Mouse (Mus musculus): ENCODE results near the gene Zfp804a. TPM values are rescaled to one million over a fixed set of nuclear protein-coding genes. Genes with fewer than 3 reads are reported as not detected.

The Zfp804a gene
- polyA plus RNA-seq (2016; fragmentation: Nextera tagmentation; extraction: Ambion mirVana), result 0.64 and 0.99 TPM in 2 replicates

- Histone ChIP-seq H3K4me1 (replicated peaks) (peaks cover 8% of the 10 kb centered on the region), H3K4me2 (peak within 1 kb of the TSS; percentile 100), H3K9ac (peak within 1 kb of the TSS; percentile 71), H3K9me3 (replicated peaks) (no peaks in the 10 kb centered on the region), H3K4me3 (peak within 1 kb of the TSS; percentile 88), H3K27me3 (replicated peaks) (peaks cover 20% of the 10 kb centered on the region; the same call in 1 of the 2 replicates), H3K36me3 (no peaks in the 10 kb centered on the region), H3K27ac (ENCODE audit: poor library complexity, severe bottlenecking) (no peak within 1 kb of the TSS)
- ATAC-seq (ENCODE audit: insufficient number of reproducible peaks, low FRiP score), result peak; percentile 59; the same call in 1 of the 2 replicates
- under 1% methylated on average over 77 of the region's 82 CpGs for WGBS
Observed at GRCm38 (mm10) chr2:82053185-82053891, at the start of gene Zfp804a. Gene Zfp804a (plus strand): TSS chr2:82053222.

GRCm38 (mm10) chr2:82051635-82052034 is 1.4 kb upstream of the Zfp804a start:
- Histone ChIP-seq H3K4me3 (no peak overlapping the region), H3K9ac (no peak overlapping the region), H3K4me1 (replicated peaks) (peaks cover 8% of the 10 kb centered on the region), H3K4me2 (no peak overlapping the region), H3K27ac (ENCODE audit: poor library complexity, severe bottlenecking) (no peak overlapping the region), H3K36me3 (no peaks in the 10 kb centered on the region), H3K27me3 (replicated peaks) (peaks cover 20% of the 10 kb centered on the region; the same call in 1 of the 2 replicates), H3K9me3 (replicated peaks) (no peaks in the 10 kb centered on the region)
- ATAC-seq (ENCODE audit: insufficient number of reproducible peaks, low FRiP score), result no peak
- WGBS, result 72% methylated on average over 4 of the region's 4 CpGs

DNA sequence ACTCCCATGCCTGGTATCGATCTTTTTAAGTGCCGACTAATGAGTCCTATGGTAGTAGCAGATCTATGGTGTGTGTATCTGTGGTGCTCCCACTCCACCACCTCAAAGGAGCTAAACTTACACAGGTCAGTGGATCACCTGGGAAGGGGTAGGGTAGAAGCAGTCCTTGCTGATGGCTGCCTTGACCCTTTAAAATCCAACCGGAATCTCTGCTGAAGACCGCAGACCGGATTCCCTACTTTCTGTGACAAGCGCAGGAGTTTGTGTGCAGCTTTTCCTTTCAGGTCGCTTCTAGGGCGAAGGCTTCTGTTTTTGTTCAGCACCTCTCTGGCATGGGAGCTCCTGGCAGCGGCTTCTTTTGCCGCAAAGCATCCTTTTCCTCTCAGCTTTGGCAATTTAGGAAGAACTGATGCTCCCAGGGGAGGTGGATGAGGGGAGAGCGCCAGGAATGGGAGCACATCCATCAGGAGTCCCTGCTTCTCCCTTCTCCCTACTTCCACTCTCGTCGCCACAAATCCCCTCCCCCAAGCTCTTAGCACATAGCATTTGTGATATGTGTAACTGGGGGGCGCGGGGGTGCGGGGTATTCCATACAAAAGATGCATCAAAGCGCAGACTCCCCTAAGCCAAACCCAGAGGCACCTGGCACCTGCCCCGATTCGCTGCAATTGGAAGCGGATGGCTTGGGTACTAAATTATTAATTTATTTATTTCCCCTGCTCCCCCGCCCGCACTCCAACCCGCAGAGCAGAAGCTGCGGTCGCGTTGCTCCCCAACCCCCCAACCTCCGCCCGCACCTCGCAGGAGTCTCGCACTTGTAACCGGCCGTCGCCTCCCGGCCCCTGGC is 461 bp upstream of the Zfp804a start:
- H3K27ac ChIP-seq (ENCODE audit: poor library complexity, severe bottlenecking), result no peak overlapping the region
- 4% methylated on average over 34 of the region's 34 CpGs for WGBS
- H3K4me3 ChIP-seq, result peak overlapping the region; percentile 88

DNA sequence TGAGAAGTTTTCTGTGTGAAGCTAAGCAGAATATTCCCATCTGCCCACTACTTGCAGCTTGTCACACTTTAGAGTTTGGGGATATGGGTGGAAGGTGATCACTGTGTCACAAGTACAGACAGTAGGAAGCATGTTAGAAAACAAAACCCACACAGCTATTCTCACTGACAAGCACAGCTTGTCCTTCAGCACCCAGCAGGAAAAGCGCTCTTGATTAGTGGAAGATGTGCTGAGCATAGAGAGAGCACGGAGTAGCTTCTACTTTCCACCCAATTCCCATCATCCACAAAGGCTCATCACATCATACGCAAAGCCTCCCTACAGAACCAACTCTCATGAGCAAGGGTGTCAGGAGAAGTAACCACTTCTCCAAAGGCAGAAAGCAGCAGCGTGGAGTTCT is 1.4 kb downstream of the Zfp804a start:
- H3K4me3 ChIP-seq, result peak overlapping the region; percentile 88
- ATAC-seq (ENCODE audit: insufficient number of reproducible peaks, low FRiP score), result no peak

More for the DNA sequence above, 461 bp upstream of the Zfp804a start:
- Histone ChIP-seq H3K27me3 (replicated peaks) (peaks cover 20% of the 10 kb centered on the region; the same call in 1 of the 2 replicates), H3K4me1 (replicated peaks) (peaks cover 8% of the 10 kb centered on the region), H3K9me3 (replicated peaks) (no peaks in the 10 kb centered on the region), H3K9ac (peak overlapping the region; percentile 71), H3K4me2 (peak overlapping the region; percentile 100), H3K36me3 (no peaks in the 10 kb centered on the region)
- peak; percentile 11; the same call in 1 of the 2 replicates for ATAC-seq (ENCODE audit: insufficient number of reproducible peaks, low FRiP score)

DNA sequence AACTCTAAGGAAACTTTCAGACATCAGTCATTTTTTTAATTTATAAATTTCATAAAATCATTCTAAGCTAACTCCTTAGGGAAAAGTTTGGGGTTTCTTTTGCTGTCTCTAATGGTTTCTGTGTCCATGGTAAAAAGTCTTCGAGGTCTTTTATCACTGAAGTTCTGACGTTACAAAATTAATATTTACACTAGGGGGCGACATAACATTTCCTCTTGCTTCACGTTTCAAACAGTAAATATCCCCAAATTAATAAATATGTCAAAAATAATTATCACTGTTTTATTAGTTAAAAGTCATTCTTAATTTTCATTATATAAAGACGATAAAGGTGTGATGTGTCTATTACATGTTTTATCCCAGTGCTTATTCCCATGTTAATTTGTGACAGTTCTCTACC is 11.6 kb downstream of the Zfp804a start:
- Histone ChIP-seq H3K4me2 (no peak overlapping the region), H3K27ac (ENCODE audit: poor library complexity, severe bottlenecking) (no peak overlapping the region)
- no peak for ATAC-seq (ENCODE audit: insufficient number of reproducible peaks, low FRiP score)

More for the DNA sequence above, 1.4 kb downstream of the Zfp804a start:
- peaks cover 20% of the 10 kb centered on the region; the same call in 1 of the 2 replicates for H3K27me3 ChIP-seq (replicated peaks)
- no peak overlapping the region for H3K9ac ChIP-seq
- no peak overlapping the region for H3K27ac ChIP-seq (ENCODE audit: poor library complexity, severe bottlenecking)
- peak overlapping the region; percentile 100 for H3K4me2 ChIP-seq
- H3K9me3 ChIP-seq (replicated peaks), result no peaks in the 10 kb centered on the region
- no peaks in the 10 kb centered on the region for H3K36me3 ChIP-seq
- H3K4me1 ChIP-seq (replicated peaks), result peaks cover 8% of the 10 kb centered on the region
- 44% methylated on average over 4 of the region's 4 CpGs for WGBS

DNA sequence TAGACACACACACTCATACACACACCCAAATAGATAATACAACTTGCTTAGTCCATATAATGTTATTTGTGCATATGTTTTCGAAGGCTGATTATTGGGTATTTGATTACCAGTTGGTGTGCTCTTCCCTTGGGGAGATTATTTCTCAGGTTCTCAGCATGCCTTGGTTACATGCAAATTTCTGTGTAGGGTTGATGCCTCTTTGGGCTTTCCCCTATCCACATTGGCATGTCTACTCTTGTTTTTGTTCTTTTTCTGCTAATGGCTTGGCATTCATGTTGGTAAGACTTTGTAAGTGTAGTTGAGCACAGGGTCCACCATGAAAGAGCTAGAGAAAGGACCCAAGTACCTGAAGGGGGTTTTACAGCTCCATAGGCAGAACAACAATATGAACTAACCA is 14.9 kb downstream of the Zfp804a start:
- Histone ChIP-seq H3K4me1 (replicated peaks) (no peaks in the 10 kb centered on the region), H3K27me3 (replicated peaks) (no peaks in the 10 kb centered on the region), H3K36me3 (no peaks in the 10 kb centered on the region), H3K27ac (ENCODE audit: poor library complexity, severe bottlenecking) (no peak overlapping the region), H3K9me3 (replicated peaks) (no peaks in the 10 kb centered on the region), H3K4me2 (no peak overlapping the region), H3K9ac (no peak overlapping the region), H3K4me3 (no peak overlapping the region)
- no peak for ATAC-seq (ENCODE audit: insufficient number of reproducible peaks, low FRiP score)
- 80% methylated on average over 1 of the region's 1 CpGs for WGBS

More for the DNA sequence above, 11.6 kb downstream of the Zfp804a start:
- Histone ChIP-seq H3K4me3 (no peak overlapping the region), H3K9me3 (replicated peaks) (no peaks in the 10 kb centered on the region), H3K27me3 (replicated peaks) (no peaks in the 10 kb centered on the region), H3K36me3 (no peaks in the 10 kb centered on the region), H3K9ac (no peak overlapping the region), H3K4me1 (replicated peaks) (no peaks in the 10 kb centered on the region)
- 26% methylated on average over 5 of the region's 5 CpGs for WGBS

DNA sequence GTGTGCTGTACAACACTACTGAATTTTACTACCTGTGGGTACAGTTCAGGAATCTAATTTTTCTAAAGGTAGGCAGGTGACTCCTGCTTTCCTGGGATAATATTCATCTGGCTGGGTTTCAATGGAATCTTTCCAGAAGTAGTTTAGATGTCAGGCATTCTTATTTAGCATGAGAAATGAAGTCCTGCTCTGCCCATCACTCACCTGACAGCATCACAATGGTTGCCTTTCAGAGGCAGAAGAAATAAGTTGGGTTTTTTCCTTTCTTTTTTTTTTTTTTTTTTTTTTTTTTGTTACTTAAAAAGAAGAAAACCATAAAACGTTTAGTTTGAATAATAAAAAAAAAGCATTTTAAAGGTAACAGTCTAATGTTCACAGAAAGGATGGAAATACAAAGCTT is 16.1 kb downstream of the Zfp804a start:
- no peak overlapping the region for H3K27ac ChIP-seq (ENCODE audit: poor library complexity, severe bottlenecking)
- no peaks in the 10 kb centered on the region for H3K27me3 ChIP-seq (replicated peaks)
- H3K4me1 ChIP-seq (replicated peaks), result no peaks in the 10 kb centered on the region
- no peaks in the 10 kb centered on the region for H3K9me3 ChIP-seq (replicated peaks)
- no peak overlapping the region for H3K4me3 ChIP-seq
- ATAC-seq (ENCODE audit: insufficient number of reproducible peaks, low FRiP score), result no peak
- H3K4me2 ChIP-seq, result no peak overlapping the region
- no peak overlapping the region for H3K9ac ChIP-seq
- H3K36me3 ChIP-seq, result no peaks in the 10 kb centered on the region
- 48% methylated on average over 1 of the region's 1 CpGs for WGBS

DNA sequence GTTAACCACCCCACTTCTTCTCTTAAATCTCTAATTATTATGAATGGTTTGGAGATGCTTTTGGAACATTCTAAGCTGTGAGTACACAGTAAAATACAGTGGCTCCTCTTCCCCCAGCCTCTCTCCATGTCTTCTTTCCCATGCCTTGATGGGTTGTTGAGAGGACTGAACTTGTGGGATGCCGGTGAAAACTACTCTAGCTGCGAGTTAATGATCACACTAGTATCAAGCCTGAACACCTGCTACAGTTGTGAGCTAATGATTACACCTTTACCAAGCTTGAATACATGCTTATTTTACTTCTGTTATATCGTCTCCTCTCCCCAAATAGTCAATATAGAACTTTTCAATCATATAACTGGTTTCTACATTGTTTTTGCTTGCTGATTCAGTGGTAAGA is 23.9 kb downstream of the Zfp804a start:
- H3K36me3 ChIP-seq, result no peaks in the 10 kb centered on the region
- no peaks in the 10 kb centered on the region for H3K27me3 ChIP-seq (replicated peaks)
- H3K9ac ChIP-seq, result no peak overlapping the region
- H3K4me2 ChIP-seq, result no peak overlapping the region
- ATAC-seq (ENCODE audit: insufficient number of reproducible peaks, low FRiP score), result no peak
- H3K4me3 ChIP-seq, result no peak overlapping the region
- 79% methylated on average over 3 of the region's 3 CpGs for WGBS
- H3K4me1 ChIP-seq (replicated peaks), result no peaks in the 10 kb centered on the region
- H3K27ac ChIP-seq (ENCODE audit: poor library complexity, severe bottlenecking), result no peak overlapping the region
- no peaks in the 10 kb centered on the region for H3K9me3 ChIP-seq (replicated peaks)

DNA sequence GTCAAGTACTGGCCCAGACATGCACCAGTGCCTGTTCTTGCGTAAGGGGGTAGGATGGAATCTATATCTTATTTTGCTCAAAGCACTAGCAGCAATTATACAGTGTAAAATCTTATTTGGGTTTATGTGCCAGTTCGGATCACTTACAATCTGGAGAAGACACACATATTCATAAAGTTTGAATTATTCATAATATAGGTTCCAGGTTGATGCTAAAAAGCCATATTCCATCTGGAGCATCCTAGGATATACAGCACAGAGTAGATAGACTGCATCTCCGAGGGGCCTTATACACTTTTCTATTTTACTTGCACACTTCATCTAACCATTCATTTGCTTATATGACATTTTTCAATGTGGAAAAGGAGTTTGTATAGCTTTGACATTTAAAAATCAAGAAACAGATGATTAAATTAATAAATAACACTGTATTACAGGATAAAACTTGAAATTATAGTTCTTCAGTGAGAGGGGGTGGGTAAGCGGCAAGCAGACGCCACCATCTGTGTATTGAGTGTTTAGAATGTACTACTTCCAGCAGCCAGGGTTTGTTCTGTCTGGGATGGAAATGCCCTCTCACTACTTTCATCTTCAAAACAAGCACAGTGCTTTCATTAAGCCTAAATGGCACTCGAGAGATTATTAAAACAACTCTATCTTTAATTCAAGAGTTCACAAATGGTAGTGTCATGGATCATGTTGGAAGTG is 25.4 kb downstream of the Zfp804a start:
- no peaks in the 10 kb centered on the region for H3K36me3 ChIP-seq
- no peaks in the 10 kb centered on the region for H3K27me3 ChIP-seq (replicated peaks)
- no peaks in the 10 kb centered on the region for H3K4me1 ChIP-seq (replicated peaks)
- H3K27ac ChIP-seq (ENCODE audit: poor library complexity, severe bottlenecking), result no peak overlapping the region
- no peak overlapping the region for H3K4me2 ChIP-seq
- no peak overlapping the region for H3K4me3 ChIP-seq
- H3K9ac ChIP-seq, result no peak overlapping the region
- WGBS, result 79% methylated on average over 6 of the region's 6 CpGs
- H3K9me3 ChIP-seq (replicated peaks), result no peaks in the 10 kb centered on the region
- ATAC-seq (ENCODE audit: insufficient number of reproducible peaks, low FRiP score), result no peak

GRCm38 (mm10) chr2:82080678-82081077 is 27.7 kb downstream of the Zfp804a start:
- no peaks in the 10 kb centered on the region for H3K4me1 ChIP-seq (replicated peaks)

DNA sequence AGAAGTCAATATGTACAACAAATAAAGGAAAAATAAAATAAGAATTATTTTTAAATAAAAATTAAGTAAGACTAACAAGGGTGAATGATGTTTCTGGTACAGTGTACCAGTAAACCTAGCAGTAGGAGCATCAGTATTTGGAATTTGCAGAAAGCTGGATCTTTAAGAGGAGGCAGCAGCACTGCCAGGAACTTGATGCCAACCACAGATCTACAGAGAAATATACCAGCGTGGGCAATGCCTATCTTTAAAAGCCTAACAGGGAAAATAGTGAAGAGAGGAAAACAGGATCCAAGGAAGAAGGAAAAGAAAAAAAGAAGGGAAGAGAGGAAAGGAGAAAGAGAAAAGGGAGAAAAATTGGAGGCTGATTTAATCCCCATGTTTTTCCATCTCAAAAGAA is 60.1 kb downstream of the Zfp804a start:
- Histone ChIP-seq H3K27me3 (replicated peaks) (no peaks in the 10 kb centered on the region), H3K27ac (ENCODE audit: poor library complexity, severe bottlenecking) (no peak overlapping the region), H3K36me3 (no peaks in the 10 kb centered on the region), H3K4me2 (no peak overlapping the region), H3K4me1 (replicated peaks) (no peaks in the 10 kb centered on the region), H3K9ac (no peak overlapping the region), H3K9me3 (replicated peaks) (no peaks in the 10 kb centered on the region), H3K4me3 (no peak overlapping the region)
- ATAC-seq (ENCODE audit: insufficient number of reproducible peaks, low FRiP score), result no peak
- WGBS, result 61% methylated on average over 1 of the region's 1 CpGs

More at GRCm38 (mm10) chr2:82080678-82081077, 27.7 kb downstream of the Zfp804a start:
- Histone ChIP-seq H3K36me3 (no peaks in the 10 kb centered on the region), H3K4me3 (no peak overlapping the region), H3K9ac (no peak overlapping the region), H3K27ac (ENCODE audit: poor library complexity, severe bottlenecking) (no peak overlapping the region), H3K4me2 (no peak overlapping the region), H3K9me3 (replicated peaks) (no peaks in the 10 kb centered on the region), H3K27me3 (replicated peaks) (no peaks in the 10 kb centered on the region)
- 71% methylated on average over 4 of the region's 4 CpGs for WGBS
- no peak for ATAC-seq (ENCODE audit: insufficient number of reproducible peaks, low FRiP score)
